Mouse (Mus musculus) left cerebral cortex, postnatal 14 days (tissue): ENCODE results near the gene Hnrnpdl. TPM values are rescaled to one million over a fixed set of nuclear protein-coding genes. Genes with fewer than 3 reads are reported as not detected.
A peak's percentile ranks its signal among the peaks of the same experiment; 100 is the strongest.

ENCODE experiments used
- DNase-seq, 2 experiments: peaks; one replicate each; pipeline ENCODE4 v3.0.0; 2021 to 2022; ENCODE audit warnings: low spot score in 2 of 2, mixed read lengths in 1 of 2
- intact Hi-C: fragments of 180-260 bp; cut with DNase I; formaldehyde crosslinking; loops from one replicate; pipeline ENCODE4 v1.15.1; 2025
- total RNA-seq, 2 experiments: library from RNA; stranded (reverse); gene quantifications; 2 replicates each; pipeline ENCODE4 v1.2.3; 2021

Hnrnpdl gene
- total RNA-seq, 2 experiments from 2014 or later: 141 to 169 TPM

DNA sequence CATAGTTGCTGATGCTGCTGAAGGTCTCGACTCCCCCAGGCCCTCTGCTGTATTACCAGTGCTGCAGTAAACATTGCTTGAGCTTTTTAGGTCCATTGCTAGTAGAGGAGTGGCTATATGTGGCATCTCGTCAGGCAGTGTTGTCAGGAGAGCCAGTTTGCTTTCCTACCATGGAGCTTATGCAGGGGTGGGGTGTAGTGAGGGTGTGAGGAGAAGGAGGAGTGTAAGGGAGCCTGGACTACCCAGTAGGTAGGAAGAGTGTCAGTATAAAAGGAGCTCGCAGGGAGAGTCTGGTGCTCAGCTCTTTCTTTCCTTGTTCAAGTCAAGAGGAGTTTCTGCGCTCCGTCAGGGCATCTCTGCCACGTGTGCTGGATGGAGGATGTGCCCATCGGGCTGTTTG is 13.3 kb upstream of the Hnrnpdl start:
- no peak for DNase-seq
- intact Hi-C loops: no loop called here

DNA sequence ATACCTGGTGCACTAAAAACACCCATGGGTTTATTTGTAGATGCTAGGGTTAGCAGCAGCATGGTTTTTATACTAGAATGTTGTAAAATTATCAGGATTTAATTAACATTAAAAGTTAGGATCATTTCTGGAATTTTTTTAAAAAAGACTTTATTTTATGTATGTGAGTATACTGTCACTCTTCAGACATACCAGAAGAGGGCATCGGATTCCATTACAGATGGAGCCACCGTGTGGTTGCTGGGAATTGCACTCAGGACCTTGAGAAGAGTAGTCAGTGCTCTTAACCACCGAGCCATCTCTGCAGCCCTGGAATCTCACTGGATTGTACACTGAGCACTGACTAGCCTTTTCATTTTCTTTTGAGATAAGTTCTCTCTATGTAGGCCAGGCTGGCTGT is 10.4 kb upstream of the Hnrnpdl start:
- no peak for DNase-seq
- intact Hi-C loops: no loop called here

DNA sequence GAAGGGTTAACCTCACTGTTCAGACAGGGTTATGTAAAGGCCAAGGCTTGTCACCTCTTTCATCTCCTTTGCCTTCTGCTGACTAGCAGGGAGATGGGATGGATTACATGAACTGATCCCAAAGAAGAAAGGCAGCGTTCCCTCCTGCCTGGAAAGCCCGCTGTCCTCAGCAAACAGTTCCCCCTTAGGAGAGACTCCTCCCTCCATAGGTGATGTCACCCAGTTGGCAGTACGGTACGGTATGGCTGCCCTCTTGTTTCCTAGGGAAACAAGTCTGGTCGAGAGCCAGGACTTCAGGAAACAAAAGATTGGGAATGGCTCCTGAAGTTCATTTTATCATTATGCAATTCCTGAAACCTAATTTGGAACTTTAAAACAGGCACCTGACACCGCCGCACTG is 8.4 kb upstream of the Hnrnpdl start:
- no peak for DNase-seq
- intact Hi-C loops: no loop called here

DNA sequence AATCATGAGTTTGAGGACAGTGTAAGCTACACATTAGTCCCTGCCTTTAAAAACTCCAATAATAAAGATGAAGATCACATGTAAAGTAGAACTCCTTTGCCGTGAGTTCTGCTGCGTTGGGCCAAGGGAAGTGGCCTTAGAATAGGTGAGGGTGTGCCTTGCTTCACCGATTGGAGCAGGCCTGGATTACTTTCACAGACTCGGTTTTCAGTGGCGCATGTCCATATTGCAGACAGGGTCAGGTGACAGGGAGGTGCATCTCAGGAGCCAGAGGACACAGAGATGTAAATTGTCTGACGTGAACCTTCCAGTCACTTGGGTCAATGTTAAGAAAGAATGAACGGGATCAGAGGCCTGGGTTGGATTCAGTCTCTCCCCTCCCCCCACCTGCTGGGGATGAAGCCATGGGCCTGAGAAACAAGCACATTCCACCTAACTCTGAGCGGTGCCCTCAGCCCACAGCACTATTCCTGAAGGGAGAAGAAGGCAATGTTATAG is 7.7 kb upstream of the Hnrnpdl start:
- intact Hi-C loops: no loop called here

DNA sequence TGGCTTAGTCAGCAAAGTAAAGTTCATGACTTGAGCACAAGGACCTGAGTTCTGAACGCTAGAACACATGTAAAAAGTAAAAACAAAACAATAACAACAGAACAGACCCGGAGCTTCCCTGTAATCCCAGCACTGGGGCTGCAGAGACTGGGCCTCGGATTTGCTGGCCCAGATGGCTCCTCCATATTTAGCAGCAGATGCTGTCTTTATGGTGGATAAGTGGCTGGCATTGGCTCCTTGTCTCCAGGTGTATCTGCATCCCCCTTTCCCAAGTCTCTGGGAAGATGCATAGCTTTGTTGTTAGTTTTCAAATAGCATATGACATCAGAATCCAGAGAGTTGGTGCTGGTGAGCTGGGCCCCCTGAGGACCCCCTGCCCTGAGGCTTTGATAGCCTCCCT is 6.6 kb upstream of the Hnrnpdl start:
- intact Hi-C loops: no loop called here
- DNase-seq: no peak

More for the DNA sequence above, 7.7 kb upstream of the Hnrnpdl start:
- no peak for DNase-seq

DNA sequence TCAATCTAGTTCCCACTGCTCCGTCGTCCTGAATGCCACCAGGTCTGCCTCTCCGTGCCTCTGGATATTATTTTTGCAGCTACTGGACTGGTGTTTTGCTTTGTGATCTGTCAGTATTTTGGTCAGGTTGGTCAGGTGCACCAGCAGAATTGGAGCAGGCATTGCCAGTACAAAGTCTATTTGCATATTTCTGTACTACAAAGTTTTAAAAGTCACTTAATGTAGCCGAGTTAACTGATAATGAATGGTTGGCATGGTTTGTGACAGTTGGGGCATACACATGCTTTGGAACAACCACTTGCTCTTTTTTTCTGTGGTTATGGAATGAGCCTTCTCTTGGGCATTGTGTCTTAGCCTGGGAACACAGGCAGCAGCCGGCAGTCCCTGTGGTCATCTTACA is 5.2 kb upstream of the Hnrnpdl start:
- intact Hi-C loops: no loop called here

DNA sequence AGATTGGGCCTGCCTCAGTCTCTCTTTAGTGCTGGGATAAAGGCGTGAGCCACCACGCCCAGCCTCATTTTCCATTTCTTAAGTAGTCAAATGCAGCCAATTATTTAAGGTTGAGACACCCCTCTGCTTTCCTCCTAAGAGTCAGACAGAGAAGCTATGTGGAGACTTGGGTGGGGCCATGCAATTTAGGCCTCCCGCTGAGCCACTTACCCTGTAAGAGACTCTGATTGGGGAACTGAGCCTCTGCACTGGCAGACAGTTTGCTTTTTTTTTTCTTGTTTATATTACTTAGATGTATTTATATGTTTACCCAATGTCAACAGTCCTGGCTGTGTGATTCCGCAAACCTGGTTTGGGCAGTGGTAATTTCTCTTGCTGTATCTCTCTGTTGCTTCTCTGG is 4.6 kb upstream of the Hnrnpdl start:
- intact Hi-C loops: no loop called here

More for the DNA sequence above, 5.2 kb upstream of the Hnrnpdl start:
- DNase-seq: no peak

DNA sequence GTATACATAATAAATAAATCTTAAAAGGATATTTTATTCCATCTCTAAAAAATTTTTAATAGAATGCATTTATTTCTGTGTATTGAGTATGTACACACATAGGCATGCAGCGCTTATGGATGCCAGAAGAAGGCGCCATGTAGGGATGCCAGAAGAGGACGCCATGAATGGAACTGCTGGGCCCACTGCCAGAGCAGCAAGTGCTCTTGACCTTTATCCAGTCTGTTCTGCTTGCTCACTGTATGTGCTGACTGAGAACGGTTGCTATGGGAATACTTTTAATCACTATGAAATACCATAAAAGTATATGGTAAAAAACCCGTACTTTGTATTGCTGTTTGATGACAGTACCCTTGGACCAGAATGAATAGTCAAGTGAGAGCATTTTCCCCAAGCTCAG is 3.9 kb upstream of the Hnrnpdl start:
- intact Hi-C loops: no loop called here
- DNase-seq: peak; percentile 32 to 56

More for the DNA sequence above, 4.6 kb upstream of the Hnrnpdl start:
- DNase-seq: no peak

DNA sequence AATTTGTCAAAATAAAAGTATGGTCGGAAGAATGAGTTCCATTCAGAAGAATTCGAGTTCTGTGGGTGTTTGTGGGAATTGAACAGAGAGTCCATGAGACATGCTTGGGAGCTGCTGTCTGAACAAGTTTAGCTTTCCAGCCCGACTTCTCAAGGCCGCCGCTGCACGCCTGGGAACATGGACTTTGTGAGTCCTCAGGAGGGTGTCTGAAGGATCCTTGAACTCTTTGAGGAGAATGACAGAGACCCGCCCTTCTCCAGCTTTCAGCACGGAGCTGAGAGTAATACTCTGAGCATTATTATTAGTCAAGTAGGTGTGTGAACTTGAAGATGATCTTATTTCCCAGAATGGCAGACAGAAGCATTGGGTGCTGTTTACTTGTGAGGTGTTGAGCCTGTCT is 3.0 kb upstream of the Hnrnpdl start:
- intact Hi-C loops: no loop called here
- DNase-seq: no peak

DNA sequence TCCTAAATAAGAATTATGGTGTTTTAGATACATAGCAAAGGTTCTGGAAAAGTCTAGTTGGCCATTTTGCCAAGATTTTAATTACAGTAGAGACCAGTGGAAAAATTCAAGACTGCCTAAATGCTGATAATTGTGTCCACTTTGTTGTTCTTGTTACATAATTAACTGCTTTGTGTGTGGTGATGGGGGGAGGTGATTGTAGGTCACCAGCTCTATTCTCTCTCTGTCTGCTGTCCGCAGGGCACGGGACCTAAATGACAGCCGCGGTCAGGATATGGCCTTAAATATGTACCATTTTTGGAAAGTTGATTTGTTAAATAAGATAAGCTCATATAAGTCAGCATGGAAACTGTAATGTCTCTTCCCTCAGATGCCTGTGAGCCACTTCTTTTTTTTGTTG is 1.8 kb upstream of the Hnrnpdl start:
- intact Hi-C loops: no loop called here
- DNase-seq: no peak

DNA sequence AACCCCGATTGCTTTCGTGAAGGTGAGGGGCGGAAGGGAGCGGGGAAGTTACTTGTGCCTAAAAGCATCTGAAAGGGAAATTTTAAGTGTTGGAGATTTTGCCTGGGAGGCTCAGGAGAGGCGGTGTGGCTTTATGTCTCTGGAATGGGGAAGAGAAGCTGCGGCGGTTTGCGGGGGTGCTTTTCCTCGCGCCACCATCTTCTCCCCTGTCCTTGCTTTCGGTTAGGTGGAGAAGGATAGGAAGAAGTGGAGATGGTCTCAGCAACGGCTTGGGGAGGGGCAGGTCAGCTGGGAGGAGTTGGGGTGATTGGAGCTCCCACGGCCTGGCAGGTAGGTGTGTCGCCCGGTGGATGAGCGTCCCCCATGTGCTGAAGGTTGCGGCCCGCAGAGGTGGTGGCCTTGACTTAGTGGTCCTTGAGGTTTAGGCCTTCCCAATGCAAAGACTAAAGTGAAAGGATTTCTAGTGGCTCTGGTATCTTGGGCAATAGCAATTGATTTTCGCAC is 869 bp upstream of the Hnrnpdl start:
- DNase-seq: peak; percentile 37 to 39
- intact Hi-C loops: no loop called here

DNA sequence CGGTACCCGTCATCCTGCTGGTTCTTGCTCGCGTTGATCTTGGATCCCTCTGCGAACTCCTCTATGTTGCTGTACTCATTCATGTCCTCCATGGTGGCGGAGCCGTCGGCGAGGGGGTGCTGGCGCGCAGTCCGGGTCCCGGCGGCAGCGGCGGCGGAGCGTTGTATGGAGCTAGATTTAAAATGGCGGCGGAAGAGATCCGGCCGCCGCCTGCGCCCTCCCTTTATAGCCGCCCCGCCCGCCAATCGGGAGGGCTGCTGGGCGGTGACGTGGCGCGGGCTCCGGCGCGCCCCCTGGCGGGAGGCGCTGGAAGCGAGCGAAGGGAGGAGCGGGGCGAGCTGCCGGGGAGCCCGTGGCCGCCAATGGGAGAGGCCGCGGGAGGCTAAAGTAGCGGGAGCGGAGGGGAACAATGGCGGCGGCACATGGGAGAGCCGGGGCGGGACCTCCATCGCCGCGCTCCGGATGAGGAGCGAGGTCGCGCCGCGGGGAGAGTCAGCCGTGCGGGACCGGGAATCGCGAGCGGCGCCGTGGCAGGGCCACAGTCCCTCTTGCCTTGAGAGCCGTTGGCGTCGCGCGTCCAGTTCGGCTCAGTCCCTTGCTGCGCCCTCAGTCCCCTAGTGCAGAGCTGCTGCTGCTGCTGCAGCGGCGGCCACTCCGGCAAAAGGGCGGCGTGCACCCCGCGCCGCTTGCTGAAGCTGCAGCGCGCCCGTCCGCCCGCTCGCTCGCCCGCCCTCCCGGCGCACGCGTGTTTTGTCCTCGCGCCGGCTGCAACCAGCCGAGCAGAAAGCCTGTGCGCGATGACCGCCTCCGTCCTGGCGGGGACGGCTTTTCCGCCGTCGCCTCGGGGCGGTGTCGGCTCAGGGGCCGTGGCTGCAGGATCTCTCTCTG is 506 bp downstream of the Hnrnpdl start:
- intact Hi-C loops: loop anchor here (1.0 to 10.0 kb wide), 2 partner anchors 62 to 834 kb away; no protein-coding TSS in a partner anchor
- peak; percentile 97 to 98 for DNase-seq

DNA sequence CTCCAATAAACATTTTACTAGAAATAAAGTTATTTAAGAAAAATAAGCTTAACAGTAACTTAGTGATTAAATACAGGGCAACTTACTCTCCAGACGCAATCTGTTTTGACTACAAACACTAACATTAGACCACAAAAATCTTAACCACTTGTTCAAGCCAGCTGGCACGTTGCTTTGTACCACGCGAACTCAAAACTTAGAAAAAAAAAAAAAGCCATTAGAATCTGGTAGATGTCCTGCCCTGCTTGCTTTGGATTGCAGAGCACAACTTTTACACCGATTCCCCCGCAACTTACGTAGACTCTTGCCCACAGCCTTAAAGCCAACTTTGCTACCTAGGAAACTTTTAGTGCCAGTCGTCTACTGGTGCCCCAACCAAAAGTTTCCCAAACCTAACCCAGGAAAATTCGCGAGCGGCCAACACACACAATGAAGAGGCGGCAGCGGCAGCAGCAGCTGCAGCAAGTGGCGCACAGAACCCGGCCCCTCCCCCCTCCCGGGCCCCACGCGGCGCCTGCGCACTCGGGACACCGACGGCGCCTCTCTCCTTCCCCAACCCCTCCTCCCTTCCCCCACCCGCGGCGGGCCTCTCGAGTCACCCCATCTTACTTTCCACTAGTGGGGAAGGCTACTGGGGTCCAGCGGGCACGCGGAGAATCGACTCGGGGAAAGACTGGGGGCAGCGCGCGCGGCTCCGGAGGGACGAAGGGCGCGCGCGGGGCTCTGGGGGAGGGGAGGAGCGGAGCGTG is 1.3 kb downstream of the Hnrnpdl start:
- intact Hi-C loops: loop anchor here (1.0 to 10.0 kb wide), 2 partner anchors 61 to 833 kb away; no protein-coding TSS in a partner anchor
- DNase-seq: peak; percentile 88 to 91

DNA sequence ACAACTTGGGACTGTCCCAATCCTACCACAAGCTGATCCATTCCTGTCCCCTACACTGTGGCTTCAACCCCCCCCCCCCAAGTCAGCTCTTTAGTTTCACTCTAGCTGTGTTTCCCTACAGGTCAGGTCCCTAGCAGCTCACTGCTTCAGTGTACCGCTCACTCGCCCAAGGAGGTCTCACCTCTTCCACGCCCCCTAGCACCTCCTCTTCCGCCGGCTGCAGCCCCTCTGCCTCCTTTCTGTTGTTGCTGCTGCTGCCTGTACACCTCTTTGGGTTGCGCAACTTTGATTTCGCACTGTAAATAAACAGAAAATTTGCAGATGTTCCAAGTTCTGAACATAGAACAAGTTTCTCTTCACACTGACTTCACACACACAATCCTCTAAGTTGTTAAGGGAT is 2.8 kb downstream of the Hnrnpdl start:
- intact Hi-C loops: loop anchor here (10.0 kb wide), 1 partner anchor 832 kb away; no protein-coding TSS in a partner anchor
- no peak for DNase-seq

DNA sequence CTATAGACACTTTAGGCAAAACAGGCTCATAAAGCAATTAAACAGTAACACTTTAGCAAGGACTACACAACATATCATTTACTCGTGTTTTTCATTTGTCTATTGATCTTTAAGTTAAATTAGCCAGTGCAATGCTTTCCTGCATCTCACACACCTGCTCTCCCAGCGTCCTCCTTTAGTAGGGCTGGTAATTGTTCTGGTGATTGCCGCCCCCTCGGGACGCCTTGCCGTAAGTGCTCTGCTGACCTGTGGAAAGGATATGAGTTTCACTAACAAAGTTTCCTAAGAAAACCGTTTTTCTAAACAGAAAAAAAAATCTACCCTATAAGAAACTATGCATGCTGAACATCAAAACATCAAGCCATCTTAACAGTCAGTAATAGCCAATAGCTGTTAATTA is 3.5 kb downstream of the Hnrnpdl start:
- intact Hi-C loops: loop anchor here (10.0 kb wide), 1 partner anchor 831 kb away; no protein-coding TSS in a partner anchor
- DNase-seq: no peak

DNA sequence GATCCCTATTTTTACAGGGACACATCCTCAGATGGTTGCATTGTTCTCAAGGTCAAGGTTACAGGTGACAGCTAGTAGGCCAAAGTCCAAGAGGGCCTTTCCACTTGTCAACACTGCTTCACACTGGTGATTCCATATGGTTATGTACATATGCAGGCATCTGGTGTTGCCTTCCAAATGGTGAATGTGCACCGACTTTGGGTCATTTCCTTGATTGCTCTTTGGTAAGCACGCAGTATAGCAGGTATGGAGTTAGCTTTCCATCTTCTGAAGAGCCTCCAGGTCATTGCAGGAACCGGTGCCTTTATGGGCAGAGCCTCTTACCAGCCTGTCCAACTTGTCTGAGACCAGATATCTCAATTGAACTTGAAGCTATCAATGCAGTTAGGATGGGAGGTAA is 6.8 kb downstream of the Hnrnpdl start:
- DNase-seq: no peak
- intact Hi-C loops: loop anchor here (10.0 kb wide), 1 partner anchor 828 kb away; no protein-coding TSS in a partner anchor

DNA sequence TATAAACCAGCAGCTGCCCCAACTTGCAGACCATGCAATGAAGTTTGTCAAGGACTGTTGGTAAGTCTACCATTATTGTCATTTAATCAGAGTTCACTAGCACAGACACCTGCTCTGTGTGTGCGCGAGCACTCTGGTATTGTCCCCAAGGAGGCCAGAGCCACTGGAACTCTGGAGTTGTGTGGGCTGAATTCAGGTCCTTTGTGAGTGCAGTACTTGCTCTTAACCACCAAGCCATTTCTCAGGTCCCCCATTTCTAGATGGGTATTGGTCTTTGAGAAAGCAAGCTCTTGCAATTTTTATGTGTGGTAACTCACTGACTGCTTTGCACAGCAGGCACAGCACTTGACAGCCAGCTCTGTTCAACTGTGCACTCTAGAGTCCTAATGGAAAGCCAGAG is 7.4 kb downstream of the Hnrnpdl start:
- intact Hi-C loops: loop anchor here (10.0 kb wide), 1 partner anchor 827 kb away; no protein-coding TSS in a partner anchor

DNA sequence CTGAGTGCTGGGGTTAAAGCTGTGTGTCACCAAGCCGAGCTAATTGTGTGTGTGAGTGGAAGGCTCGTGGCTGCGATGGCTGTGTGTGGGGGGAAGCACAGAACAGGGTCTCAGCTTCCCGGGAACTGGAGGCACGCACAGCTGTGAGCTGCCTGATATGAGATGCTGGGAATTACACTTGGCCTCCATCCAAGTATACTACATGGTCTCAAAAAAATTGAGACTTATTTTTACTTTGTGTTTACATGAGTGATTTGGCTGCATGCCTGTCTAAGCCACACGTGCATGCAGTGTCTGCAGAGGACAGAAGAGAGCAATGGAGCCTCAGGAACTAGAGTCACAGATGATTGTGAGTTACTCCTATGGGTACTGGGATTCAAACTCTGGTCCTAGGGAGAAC is 9.4 kb downstream of the Hnrnpdl start:
- peak; percentile 63 to 90 for DNase-seq
- intact Hi-C loops: loop anchor here (10.0 kb wide), 1 partner anchor 825 kb away; no protein-coding TSS in a partner anchor

More for the DNA sequence above, 7.4 kb downstream of the Hnrnpdl start:
- no peak for DNase-seq

DNA sequence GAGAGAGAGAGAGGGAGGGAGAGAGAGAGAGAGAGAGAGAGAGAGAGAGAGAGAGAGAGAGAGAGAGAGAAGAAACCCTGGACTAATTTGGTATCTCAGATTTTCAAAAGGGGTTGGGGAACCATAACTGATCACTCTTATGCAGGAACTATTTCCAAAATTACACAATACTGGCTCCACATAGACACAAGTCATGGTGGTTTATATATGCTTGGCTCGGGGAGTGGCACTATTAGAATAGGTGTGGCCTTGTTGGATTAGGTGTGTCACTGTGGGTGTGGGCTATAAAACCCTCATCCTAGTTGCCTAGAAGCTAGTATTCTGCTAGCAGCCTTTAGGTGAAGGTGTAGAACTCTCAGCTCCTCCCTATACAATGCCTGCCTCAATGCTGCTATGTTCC is 14.6 kb downstream of the Hnrnpdl start:
- intact Hi-C loops: no loop called here

DNA sequence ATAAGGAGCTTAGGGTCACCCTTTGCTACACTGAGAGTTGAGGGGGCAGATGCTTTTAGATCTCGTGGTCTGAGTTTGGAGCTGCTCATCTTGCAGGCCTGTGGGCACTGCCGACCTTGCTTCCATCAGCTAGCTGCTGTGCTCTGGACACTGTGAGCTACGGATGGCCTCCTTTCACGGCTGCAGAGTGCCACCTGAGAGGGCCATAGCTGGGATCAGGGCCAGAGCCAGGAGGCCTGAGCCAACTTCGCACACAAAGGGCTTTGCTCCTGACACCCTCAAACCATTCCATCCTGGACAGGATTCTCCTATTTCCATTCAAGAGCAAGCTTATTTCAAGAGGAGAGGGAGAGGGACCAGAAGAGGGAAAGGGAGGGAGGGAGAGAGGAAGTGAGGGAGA is 15.1 kb downstream of the Hnrnpdl start:
- intact Hi-C loops: no loop called here
- DNase-seq: no peak

More for the DNA sequence above, 14.6 kb downstream of the Hnrnpdl start:
- DNase-seq: no peak
